Mouse (Mus musculus): ENCODE data around the gene Mrm2. TPM values are rescaled to one million over a fixed set of nuclear protein-coding genes. Genes with fewer than 3 reads are reported as not detected.
A peak's percentile ranks its signal among the peaks of the same experiment; 100 is the strongest.

Mrm2 gene
- polyA plus RNA-seq, 2 experiments = 13.5 to 18.6 TPM

DNA sequence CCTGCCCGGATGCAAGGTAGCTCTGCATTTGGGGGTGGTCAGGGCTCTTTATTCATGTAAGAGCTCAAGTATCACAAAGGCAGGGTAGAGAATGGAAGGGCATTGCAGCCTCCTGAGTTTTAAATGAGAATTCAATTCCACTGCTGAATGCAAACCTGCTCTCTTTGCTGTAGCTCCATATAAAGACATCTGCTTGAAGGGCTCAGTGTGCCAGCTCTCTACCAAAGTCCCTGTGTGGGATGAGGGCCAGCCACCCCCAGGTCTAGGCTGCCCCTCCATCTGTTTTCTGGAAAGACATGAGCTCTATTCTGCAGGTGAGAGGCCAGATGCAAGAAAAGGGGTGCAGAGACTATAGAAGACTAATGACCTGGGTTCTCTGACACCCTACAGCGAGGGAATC, 46.9 kb downstream of the Mrm2 start:
- ATAC-seq (ENCODE audit: low FRiP score, low read depth) = no peak
- no peak for DNase-seq (ENCODE audit: low spot score)
- WGBS = 91% methylated on average over 2 of the region's 2 CpGs
- no peaks in the 10 kb centered on the region for H3K9me3 ChIP-seq (ENCODE audit: control insufficient read depth, low read length)
- no peak overlapping the region for H3K4me3 ChIP-seq (replicated peaks; ENCODE audit: low read length)
- no peak overlapping the region for H3K4me2 ChIP-seq (replicated peaks; ENCODE audit: low read depth, low read length, severe bottlenecking)
- no peaks in the 10 kb centered on the region for H3K27me3 ChIP-seq (ENCODE audit: control insufficient read depth, insufficient read depth, low read length)
- no peak overlapping the region for H3K9ac ChIP-seq (ENCODE audit: low read depth, low read length, severe bottlenecking)
- TF ChIP-seq POLR2A (IDR thresholded peaks at IDR 0.05; ENCODE audit: borderline replicate concordance, extremely low read depth, insufficient read depth, insufficient read length) = no peak
- peaks cover 26% of the 10 kb centered on the region for H3K36me3 ChIP-seq (ENCODE audit: control insufficient read depth, insufficient read depth, low read length)
- H3K27ac ChIP-seq (replicated peaks; ENCODE audit: low read depth, low read length) = no peak overlapping the region
- peaks cover 6% of the 10 kb centered on the region for H3K4me1 ChIP-seq (ENCODE audit: control insufficient read depth, insufficient read depth, low read length)

DNA sequence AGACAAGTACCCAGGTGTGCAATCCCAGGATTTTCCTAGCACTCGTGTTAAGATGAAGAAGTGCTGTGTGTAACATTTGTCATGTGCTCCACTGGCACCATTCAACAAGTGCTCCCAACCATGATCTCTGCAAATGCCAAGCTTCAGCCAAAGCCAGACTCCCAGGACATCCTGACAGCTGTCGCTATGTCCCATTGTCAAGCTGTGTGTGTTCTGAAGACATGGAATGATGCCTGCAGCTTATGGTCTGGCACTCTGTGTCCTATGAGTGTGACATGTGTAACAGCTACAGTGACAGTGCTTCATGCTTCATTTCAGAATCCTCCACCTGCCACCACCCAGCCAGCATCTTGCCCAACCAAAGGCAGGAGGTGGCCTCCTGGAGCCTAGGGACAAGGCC, 47.7 kb downstream of the Mrm2 start:
- H3K4me2 ChIP-seq (replicated peaks; ENCODE audit: low read depth, low read length, severe bottlenecking) = no peak overlapping the region
- no peak for DNase-seq (ENCODE audit: low spot score)
- peaks cover 6% of the 10 kb centered on the region for H3K4me1 ChIP-seq (ENCODE audit: control insufficient read depth, insufficient read depth, low read length)
- no peak overlapping the region for H3K9ac ChIP-seq (ENCODE audit: low read depth, low read length, severe bottlenecking)
- no peak overlapping the region for H3K4me3 ChIP-seq (replicated peaks; ENCODE audit: low read length)
- ATAC-seq (ENCODE audit: low FRiP score, low read depth) = no peak
- peaks cover 26% of the 10 kb centered on the region for H3K36me3 ChIP-seq (ENCODE audit: control insufficient read depth, insufficient read depth, low read length)
- no peaks in the 10 kb centered on the region for H3K9me3 ChIP-seq (ENCODE audit: control insufficient read depth, low read length)
- no peak overlapping the region for H3K27ac ChIP-seq (replicated peaks; ENCODE audit: low read depth, low read length)
- WGBS = 94% methylated on average over 2 of the region's 2 CpGs
- no peak for TF ChIP-seq POLR2A (IDR thresholded peaks at IDR 0.05; ENCODE audit: borderline replicate concordance, extremely low read depth, insufficient read depth, insufficient read length)
- no peaks in the 10 kb centered on the region for H3K27me3 ChIP-seq (ENCODE audit: control insufficient read depth, insufficient read depth, low read length)

DNA sequence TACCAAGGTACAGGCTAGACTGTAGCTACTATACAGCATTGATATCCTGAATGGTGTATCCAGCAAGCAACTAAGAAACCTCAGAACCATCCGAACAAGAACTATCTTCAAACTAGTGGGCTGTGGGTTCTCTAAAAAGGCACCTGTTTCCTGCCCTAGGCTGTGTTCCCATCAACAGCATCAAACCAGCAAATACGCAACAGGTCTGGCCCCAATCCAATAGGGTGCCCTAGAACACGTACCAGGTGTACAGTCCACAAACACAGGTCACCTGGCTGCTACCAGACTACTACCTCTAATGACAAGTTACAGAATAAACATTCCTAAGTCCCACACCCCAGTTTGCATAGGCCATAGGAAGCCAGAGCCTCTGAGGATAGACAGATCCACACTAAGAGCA, 48.8 kb downstream of the Mrm2 start:
- peaks cover 31% of the 10 kb centered on the region for H3K36me3 ChIP-seq (ENCODE audit: control insufficient read depth, insufficient read depth, low read length)
- H3K9ac ChIP-seq (ENCODE audit: low read depth, low read length, severe bottlenecking) = no peak overlapping the region
- ATAC-seq (ENCODE audit: low FRiP score, low read depth) = no peak
- H3K4me1 ChIP-seq (ENCODE audit: control insufficient read depth, insufficient read depth, low read length) = peaks cover 6% of the 10 kb centered on the region
- H3K4me2 ChIP-seq (replicated peaks; ENCODE audit: low read depth, low read length, severe bottlenecking) = no peak overlapping the region
- DNase-seq (ENCODE audit: low spot score) = no peak
- H3K4me3 ChIP-seq (replicated peaks; ENCODE audit: low read length) = no peak overlapping the region
- H3K27me3 ChIP-seq (ENCODE audit: control insufficient read depth, insufficient read depth, low read length) = no peaks in the 10 kb centered on the region
- H3K9me3 ChIP-seq (ENCODE audit: control insufficient read depth, low read length) = no peaks in the 10 kb centered on the region
- TF ChIP-seq POLR2A (IDR thresholded peaks at IDR 0.05; ENCODE audit: borderline replicate concordance, extremely low read depth, insufficient read depth, insufficient read length) = no peak
- H3K27ac ChIP-seq (replicated peaks; ENCODE audit: low read depth, low read length) = no peak overlapping the region
- WGBS = 94% methylated on average over 3 of the region's 3 CpGs

DNA sequence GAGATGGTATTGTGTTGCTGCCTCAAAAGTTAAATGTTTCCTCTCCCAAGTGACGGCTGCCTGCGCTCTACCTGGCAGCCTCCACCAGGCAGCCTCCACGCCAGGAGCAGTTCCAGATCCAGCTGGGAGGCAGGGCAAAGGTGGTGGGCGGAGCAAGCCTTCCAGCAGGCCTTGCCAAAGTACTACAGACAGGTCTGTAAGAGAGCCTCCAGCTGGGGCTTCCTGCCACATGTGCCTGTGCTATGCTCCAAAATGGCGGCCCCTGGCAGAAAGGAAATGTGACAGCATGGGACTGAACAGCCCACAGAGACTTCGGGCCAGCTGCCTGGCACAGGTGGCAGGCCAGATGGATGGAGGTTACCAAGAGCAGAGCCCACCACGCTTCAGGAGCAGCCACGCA, 49.3 kb downstream of the Mrm2 start:
- no peak overlapping the region for H3K4me3 ChIP-seq (replicated peaks; ENCODE audit: low read length)
- no peak overlapping the region for H3K27ac ChIP-seq (replicated peaks; ENCODE audit: low read depth, low read length)
- H3K4me1 ChIP-seq (ENCODE audit: control insufficient read depth, insufficient read depth, low read length) = peaks cover 6% of the 10 kb centered on the region
- TF ChIP-seq POLR2A (IDR thresholded peaks at IDR 0.05; ENCODE audit: borderline replicate concordance, extremely low read depth, insufficient read depth, insufficient read length) = no peak
- no peak overlapping the region for H3K4me2 ChIP-seq (replicated peaks; ENCODE audit: low read depth, low read length, severe bottlenecking)
- peaks cover 33% of the 10 kb centered on the region for H3K36me3 ChIP-seq (ENCODE audit: control insufficient read depth, insufficient read depth, low read length)
- H3K9me3 ChIP-seq (ENCODE audit: control insufficient read depth, low read length) = no peaks in the 10 kb centered on the region
- DNase-seq (ENCODE audit: low spot score) (peak; percentile 30), ATAC-seq (ENCODE audit: low FRiP score, low read depth) (no peak)
- no peak overlapping the region for H3K9ac ChIP-seq (ENCODE audit: low read depth, low read length, severe bottlenecking)
- whole genome bisulfite sequencing = 76% methylated on average over 8 of the region's 8 CpGs
- no peaks in the 10 kb centered on the region for H3K27me3 ChIP-seq (ENCODE audit: control insufficient read depth, insufficient read depth, low read length)

DNA sequence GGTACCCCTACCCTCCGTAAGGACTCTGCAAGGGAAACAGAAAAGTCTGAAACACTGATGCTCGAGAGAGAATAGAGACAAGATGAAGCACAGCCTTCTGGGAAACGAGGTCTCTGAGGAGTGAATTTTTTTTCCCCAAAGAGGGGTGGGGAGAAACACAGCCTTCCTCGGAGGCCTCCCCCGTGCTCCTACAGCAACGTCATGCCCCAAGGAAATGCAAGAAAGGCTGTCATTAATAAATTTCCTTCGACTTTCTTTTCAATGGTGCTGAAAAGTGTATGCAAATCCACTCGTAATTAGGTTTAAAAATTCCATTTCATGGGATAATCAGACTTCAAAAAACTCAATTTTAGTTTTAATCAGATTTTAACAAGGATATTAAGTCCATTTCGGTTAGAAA, 51.5 kb downstream of the Mrm2 start:
- no peaks in the 10 kb centered on the region for H3K27me3 ChIP-seq (ENCODE audit: control insufficient read depth, insufficient read depth, low read length)
- H3K27ac ChIP-seq (replicated peaks; ENCODE audit: low read depth, low read length) = no peak overlapping the region
- peaks cover 6% of the 10 kb centered on the region for H3K4me1 ChIP-seq (ENCODE audit: control insufficient read depth, insufficient read depth, low read length)
- no peak overlapping the region for H3K9ac ChIP-seq (ENCODE audit: low read depth, low read length, severe bottlenecking)
- ATAC-seq (ENCODE audit: low FRiP score, low read depth) (no peak), DNase-seq (ENCODE audit: low spot score) (no peak)
- peaks cover 27% of the 10 kb centered on the region for H3K36me3 ChIP-seq (ENCODE audit: control insufficient read depth, insufficient read depth, low read length)
- no peak overlapping the region for H3K4me3 ChIP-seq (replicated peaks; ENCODE audit: low read length)
- no peaks in the 10 kb centered on the region for H3K9me3 ChIP-seq (ENCODE audit: control insufficient read depth, low read length)
- WGBS = 69% methylated on average over 9 of the region's 9 CpGs
- TF ChIP-seq POLR2A (IDR thresholded peaks at IDR 0.05; ENCODE audit: borderline replicate concordance, extremely low read depth, insufficient read depth, insufficient read length) = no peak
- H3K4me2 ChIP-seq (replicated peaks; ENCODE audit: low read depth, low read length, severe bottlenecking) = no peak overlapping the region

Other genes with a start within 250 kb of the Mrm2 start
- 31.8 and 37.9 TPM in 2 replicates for gene Mad1l1, start 10.3 kb downstream of the Mrm2 start, polyA plus RNA-seq (2012; rRNA removed)
- 38.2 and 41.6 TPM in 2 replicates for gene Mad1l1, start 10.3 kb downstream of the Mrm2 start, polyA plus RNA-seq (2014; fragmentation: Nextera tagmentation; extraction: Ambion mirVana)
- 27.1 and 31.0 TPM in 2 replicates for gene Nudt1, start 10.2 kb downstream of the Mrm2 start, polyA plus RNA-seq (2012; rRNA removed)
- 34.4 and 35.3 TPM in 2 replicates for gene Nudt1, start 10.2 kb downstream of the Mrm2 start, polyA plus RNA-seq (2014; fragmentation: Nextera tagmentation; extraction: Ambion mirVana)
- gene Snx8, start 57.4 kb upstream of the Mrm2 start, polyA plus RNA-seq (2012; rRNA removed) = 23.0 and 29.8 TPM in 2 replicates
- 9.7 and 12.3 TPM in 2 replicates for gene Snx8, start 57.4 kb upstream of the Mrm2 start, polyA plus RNA-seq (2014; fragmentation: Nextera tagmentation; extraction: Ambion mirVana)
- 108 and 119 TPM in 2 replicates for gene Eif3b, start 87.4 kb upstream of the Mrm2 start, polyA plus RNA-seq (2012; rRNA removed)
- 145 and 151 TPM in 2 replicates for gene Eif3b, start 87.4 kb upstream of the Mrm2 start, polyA plus RNA-seq (2014; fragmentation: Nextera tagmentation; extraction: Ambion mirVana)
- gene Gm4869, start 113.7 kb upstream of the Mrm2 start, polyA plus RNA-seq (2012; rRNA removed) = 0.13 TPM in 2 replicates
- not detected in 2 replicates for gene Gm4869, start 113.7 kb upstream of the Mrm2 start, polyA plus RNA-seq (2014; fragmentation: Nextera tagmentation; extraction: Ambion mirVana)
- 22.9 and 28.4 TPM in 2 replicates for gene Chst12, start 173.7 kb upstream of the Mrm2 start, polyA plus RNA-seq (2012; rRNA removed)
- 22.4 and 22.6 TPM in 2 replicates for gene Chst12, start 173.7 kb upstream of the Mrm2 start, polyA plus RNA-seq (2014; fragmentation: Nextera tagmentation; extraction: Ambion mirVana)
- gene Grifin, start 233.2 kb upstream of the Mrm2 start, polyA plus RNA-seq (2012; rRNA removed) = 0.18 and 0.19 TPM in 2 replicates
- not detected in 2 replicates for gene Grifin, start 233.2 kb upstream of the Mrm2 start, polyA plus RNA-seq (2014; fragmentation: Nextera tagmentation; extraction: Ambion mirVana)